Mouse (Mus musculus): Measurements from ENCODE around the gene Csnk2a1. TPM values are rescaled to one million over a fixed set of nuclear protein-coding genes. Genes with fewer than 3 reads are reported as not detected.
A peak's percentile ranks its signal among the peaks of the same experiment; 100 is the strongest.
"Not testable (repeated sequence)": the region's sequence is repeated elsewhere in the genome, so short reads cannot be mapped to it uniquely, and the experiment has no call there.

The Csnk2a1 gene
- polyA plus RNA-seq, 1 experiment = 52.4 TPM

- H3K4me1 ChIP-seq (ENCODE audit: control insufficient read depth, insufficient read depth, low read length) = no peaks in the 10 kb centered on the region
- no peak overlapping the region for H3K4me3 ChIP-seq (replicated peaks; ENCODE audit: control insufficient read depth, low read depth, low read length)
- TF ChIP-seq POLR2A (IDR thresholded peaks at IDR 0.05; ENCODE audit: borderline replicate concordance, control insufficient read depth, low read depth, low read length) (no peak), CTCF (IDR thresholded peaks at IDR 0.05; ENCODE audit: control insufficient read depth, insufficient read depth, low read length) (no peak)
- 62% methylated on average over 9 of the region's 9 CpGs for WGBS
- no peak overlapping the region for H3K27ac ChIP-seq (ENCODE audit: control insufficient read depth, insufficient read depth, low read depth, low read length, poor library complexity)
These were observed 37.0 kb upstream of the Csnk2a1 start for GRCm38 (mm10) chr2:152189640-152190039.

GRCm38 (mm10) chr2:152190161-152190560 lies 36.5 kb upstream of the Csnk2a1 start:
- TF ChIP-seq POLR2A (IDR thresholded peaks at IDR 0.05; ENCODE audit: borderline replicate concordance, control insufficient read depth, low read depth, low read length) (no peak), CTCF (IDR thresholded peaks at IDR 0.05; ENCODE audit: control insufficient read depth, insufficient read depth, low read length) (no peak)
- WGBS = 61% methylated on average over 7 of the region's 7 CpGs
- H3K4me1 ChIP-seq (ENCODE audit: control insufficient read depth, insufficient read depth, low read length) = no peaks in the 10 kb centered on the region
- no peak overlapping the region for H3K27ac ChIP-seq (ENCODE audit: control insufficient read depth, insufficient read depth, low read depth, low read length, poor library complexity)
- H3K4me3 ChIP-seq (replicated peaks; ENCODE audit: control insufficient read depth, low read depth, low read length) = no peak overlapping the region

GRCm38 (mm10) chr2:152192591-152193345 lies 33.9 kb upstream of the Csnk2a1 start:
- H3K4me3 ChIP-seq (replicated peaks; ENCODE audit: control insufficient read depth, low read depth, low read length) = no peak overlapping the region
- WGBS = 62% methylated on average over 13 of the region's 13 CpGs
- H3K27ac ChIP-seq (ENCODE audit: control insufficient read depth, insufficient read depth, low read depth, low read length, poor library complexity) = no peak overlapping the region
- no peak for TF ChIP-seq POLR2A (IDR thresholded peaks at IDR 0.05; ENCODE audit: borderline replicate concordance, control insufficient read depth, low read depth, low read length)
- no peak for TF ChIP-seq CTCF (IDR thresholded peaks at IDR 0.05; ENCODE audit: control insufficient read depth, insufficient read depth, low read length)
- H3K4me1 ChIP-seq (ENCODE audit: control insufficient read depth, insufficient read depth, low read length) = no peaks in the 10 kb centered on the region

- 54% methylated on average over 7 of the region's 7 CpGs for WGBS
- Histone ChIP-seq H3K4me3 (replicated peaks; ENCODE audit: control insufficient read depth, low read depth, low read length) (no peak overlapping the region), H3K4me1 (ENCODE audit: control insufficient read depth, insufficient read depth, low read length) (no peaks in the 10 kb centered on the region), H3K27ac (ENCODE audit: control insufficient read depth, insufficient read depth, low read depth, low read length, poor library complexity) (no peak overlapping the region)
- TF ChIP-seq POLR2A (IDR thresholded peaks at IDR 0.05; ENCODE audit: borderline replicate concordance, control insufficient read depth, low read depth, low read length) (no peak), CTCF (IDR thresholded peaks at IDR 0.05; ENCODE audit: control insufficient read depth, insufficient read depth, low read length) (no peak)
These were observed 33.3 kb upstream of the Csnk2a1 start for GRCm38 (mm10) chr2:152193346-152193710.

GRCm38 (mm10) chr2:152194586-152194985 lies 32.1 kb upstream of the Csnk2a1 start:
- 60% methylated on average over 2 of the region's 2 CpGs for WGBS
- TF ChIP-seq POLR2A (IDR thresholded peaks at IDR 0.05; ENCODE audit: borderline replicate concordance, control insufficient read depth, low read depth, low read length) = no peak
- no peak for TF ChIP-seq CTCF (IDR thresholded peaks at IDR 0.05; ENCODE audit: control insufficient read depth, insufficient read depth, low read length)
- Histone ChIP-seq H3K4me1 (ENCODE audit: control insufficient read depth, insufficient read depth, low read length) (no peaks in the 10 kb centered on the region), H3K4me3 (replicated peaks; ENCODE audit: control insufficient read depth, low read depth, low read length) (no peak overlapping the region), H3K27ac (ENCODE audit: control insufficient read depth, insufficient read depth, low read depth, low read length, poor library complexity) (no peak overlapping the region)

DNA sequence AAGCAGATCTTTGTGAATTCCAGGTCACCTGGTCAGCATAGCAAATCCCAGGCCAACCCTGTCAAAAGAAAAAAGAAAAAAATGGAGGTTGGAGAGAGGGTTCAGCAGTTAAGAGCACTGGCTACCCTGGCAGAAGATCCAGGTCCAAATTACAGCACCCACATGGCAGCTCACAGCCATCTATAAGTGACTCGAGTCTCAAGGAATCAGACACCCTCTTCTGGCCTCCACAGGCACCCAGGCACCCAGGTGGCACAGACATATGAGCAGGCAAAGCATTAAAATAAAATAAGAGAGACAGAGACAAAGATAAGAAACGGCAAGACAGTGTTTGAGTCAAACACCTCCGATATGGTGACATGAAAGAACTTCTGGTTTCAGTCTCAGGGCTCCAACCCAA lies 29.7 kb upstream of the Csnk2a1 start:
- Histone ChIP-seq H3K4me3 (replicated peaks; ENCODE audit: control insufficient read depth, low read depth, low read length) (no peak overlapping the region), H3K27ac (ENCODE audit: control insufficient read depth, insufficient read depth, low read depth, low read length, poor library complexity) (no peak overlapping the region), H3K4me1 (ENCODE audit: control insufficient read depth, insufficient read depth, low read length) (no peaks in the 10 kb centered on the region)
- WGBS = 40% methylated on average over 3 of the region's 3 CpGs
- TF ChIP-seq POLR2A (IDR thresholded peaks at IDR 0.05; ENCODE audit: borderline replicate concordance, control insufficient read depth, low read depth, low read length) = no peak
- no peak for TF ChIP-seq CTCF (IDR thresholded peaks at IDR 0.05; ENCODE audit: control insufficient read depth, insufficient read depth, low read length)

GRCm38 (mm10) chr2:152197301-152197712 lies 29.3 kb upstream of the Csnk2a1 start:
- Histone ChIP-seq H3K4me3 (replicated peaks; ENCODE audit: control insufficient read depth, low read depth, low read length) (no peak overlapping the region), H3K27ac (ENCODE audit: control insufficient read depth, insufficient read depth, low read depth, low read length, poor library complexity) (no peak overlapping the region), H3K4me1 (ENCODE audit: control insufficient read depth, insufficient read depth, low read length) (no peaks in the 10 kb centered on the region)
- WGBS = 47% methylated on average over 10 of the region's 10 CpGs
- no peak for TF ChIP-seq POLR2A (IDR thresholded peaks at IDR 0.05; ENCODE audit: borderline replicate concordance, control insufficient read depth, low read depth, low read length)
- peak; percentile 57 for TF ChIP-seq CTCF (IDR thresholded peaks at IDR 0.05; ENCODE audit: control insufficient read depth, insufficient read depth, low read length)

DNA sequence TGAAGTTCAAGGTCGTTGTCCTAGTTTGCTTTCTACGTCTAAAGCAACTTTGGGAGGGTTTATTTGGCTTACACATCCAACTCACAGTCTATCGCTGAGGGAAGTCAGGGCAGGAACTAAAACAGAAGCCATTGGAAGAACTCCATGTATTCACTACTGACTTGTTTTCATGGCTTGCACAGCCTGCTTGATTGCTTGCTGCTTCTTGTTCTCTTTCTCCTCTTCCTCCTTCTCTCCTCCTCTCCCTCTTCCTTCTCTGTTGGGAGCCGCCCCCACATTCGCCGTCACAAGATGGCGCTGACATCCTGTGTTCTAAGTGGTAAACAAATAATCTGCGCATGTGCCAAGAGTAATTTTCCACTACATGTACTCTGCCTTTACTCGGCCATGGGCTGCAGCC lies 20.5 kb upstream of the Csnk2a1 start:
- 90% methylated on average over 8 of the region's 9 CpGs for WGBS
- H3K27ac ChIP-seq (ENCODE audit: control insufficient read depth, insufficient read depth, low read depth, low read length, poor library complexity); H3K4me1 ChIP-seq (ENCODE audit: control insufficient read depth, insufficient read depth, low read length); H3K4me3 ChIP-seq (replicated peaks; ENCODE audit: control insufficient read depth, low read depth, low read length): not testable (repeated sequence)

DNA sequence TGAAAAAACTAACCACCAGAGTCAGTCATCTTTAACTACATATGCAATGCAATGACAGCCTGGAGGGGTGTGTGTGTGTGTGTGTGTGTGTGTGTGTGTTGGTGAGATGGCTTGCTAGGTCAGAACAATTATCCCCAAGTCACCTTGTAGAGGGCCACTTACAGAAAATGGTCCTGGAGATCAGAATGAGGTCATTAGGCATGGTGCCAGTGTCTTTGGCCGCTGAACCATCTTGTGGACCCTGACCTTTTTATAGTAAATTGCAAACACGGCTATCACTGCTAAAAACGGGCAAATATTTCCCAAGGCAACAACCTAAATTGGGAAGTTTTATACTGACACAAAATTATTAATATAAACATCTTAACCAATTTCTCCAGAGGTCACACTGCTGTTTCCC lies 14.8 kb upstream of the Csnk2a1 start:
- 76% methylated on average over 3 of the region's 3 CpGs for WGBS
- no peak overlapping the region for H3K27ac ChIP-seq (ENCODE audit: control insufficient read depth, insufficient read depth, low read depth, low read length, poor library complexity)
- no peak overlapping the region for H3K4me3 ChIP-seq (replicated peaks; ENCODE audit: control insufficient read depth, low read depth, low read length)
- no peak for TF ChIP-seq POLR2A (IDR thresholded peaks at IDR 0.05; ENCODE audit: borderline replicate concordance, control insufficient read depth, low read depth, low read length)
- TF ChIP-seq CTCF (IDR thresholded peaks at IDR 0.05; ENCODE audit: control insufficient read depth, insufficient read depth, low read length) = no peak
- no peaks in the 10 kb centered on the region for H3K4me1 ChIP-seq (ENCODE audit: control insufficient read depth, insufficient read depth, low read length)
